Mouse (Mus musculus): ENCODE results near the gene Tmem40. TPM values are rescaled to one million over a fixed set of nuclear protein-coding genes. Genes with fewer than 3 reads are reported as not detected.

Gene Tmem40
- polyA plus RNA-seq, 1 experiment, result 0.37 TPM

- Histone ChIP-seq H3K4me2 (ENCODE audit: low read depth) (peak overlapping the region; percentile 85), H3K27me3 (ENCODE audit: control insufficient read depth, insufficient read depth, insufficient read length) (no peaks in the 10 kb centered on the region), H3K4me3 (peak overlapping the region; percentile 94), H3ac (ENCODE audit: control insufficient read depth, insufficient read length) (peak overlapping the region; percentile 22), H3K36me3 (ENCODE audit: control insufficient read depth, insufficient read depth) (peaks cover 16% of the 10 kb centered on the region), H3K79me2 (ENCODE audit: control insufficient read depth, insufficient read depth) (peaks cover 31% of the 10 kb centered on the region)
- no peak for TF ChIP-seq TCF3 (IDR thresholded peaks at IDR 0.05; ENCODE audit: insufficient read length, low read depth)
- TF ChIP-seq POLR2A (IDR thresholded peaks at IDR 0.05; ENCODE audit: insufficient read length, low read depth), result peak; percentile 49
- TF ChIP-seq USF1 (IDR thresholded peaks at IDR 0.05; ENCODE audit: low read depth), result no peak
- TF ChIP-seq SRF (IDR thresholded peaks at IDR 0.05; ENCODE audit: control insufficient read depth, insufficient read length, low read depth), result no peak
- TF ChIP-seq E2F4 (IDR thresholded peaks at IDR 0.05; ENCODE audit: insufficient read depth), result no peak
- TF ChIP-seq TCF12 (IDR thresholded peaks at IDR 0.05; ENCODE audit: insufficient read depth, poor library complexity, severe bottlenecking), result no peak
- peak; percentile 52 for TF ChIP-seq POLR2AphosphoS2 (IDR thresholded peaks at IDR 0.05; ENCODE audit: insufficient read length, low read depth)
- TF ChIP-seq MAX (IDR thresholded peaks at IDR 0.05; ENCODE audit: low read depth), result no peak
These were observed 45.4 kb upstream of the Tmem40 start for GRCm38 (mm10) chr6:115807464-115808195.

- H3K4me3 ChIP-seq, result no peak overlapping the region
- peaks cover 31% of the 10 kb centered on the region for H3K79me2 ChIP-seq (ENCODE audit: control insufficient read depth, insufficient read depth)
- H3K27me3 ChIP-seq (ENCODE audit: control insufficient read depth, insufficient read depth, insufficient read length), result no peaks in the 10 kb centered on the region
- no peak overlapping the region for H3K4me2 ChIP-seq (ENCODE audit: low read depth)
- H3ac ChIP-seq (ENCODE audit: control insufficient read depth, insufficient read length), result no peak overlapping the region
- H3K36me3 ChIP-seq (ENCODE audit: control insufficient read depth, insufficient read depth), result peaks cover 19% of the 10 kb centered on the region
- TF ChIP-seq USF1 (IDR thresholded peaks at IDR 0.05; ENCODE audit: low read depth), result no peak
- no peak for TF ChIP-seq E2F4 (IDR thresholded peaks at IDR 0.05; ENCODE audit: insufficient read depth)
- TF ChIP-seq REST (IDR thresholded peaks at IDR 0.05; ENCODE audit: insufficient read depth, insufficient read length), result no peak
- TF ChIP-seq CEBPB (IDR thresholded peaks at IDR 0.05; ENCODE audit: insufficient read depth, poor library complexity, severe bottlenecking), result no peak
- no peak for TF ChIP-seq TCF3 (IDR thresholded peaks at IDR 0.05; ENCODE audit: insufficient read length, low read depth)
- no peak for TF ChIP-seq POLR2AphosphoS2 (IDR thresholded peaks at IDR 0.05; ENCODE audit: insufficient read length, low read depth)
- TF ChIP-seq MYOD1 (IDR thresholded peaks at IDR 0.05; ENCODE audit: control insufficient read depth in 1 of 3, insufficient read length in 2 of 3, low read depth in 2 of 3), result no peak
- no peak for TF ChIP-seq MYOG (IDR thresholded peaks at IDR 0.05; ENCODE audit: control insufficient read depth in 1 of 3, insufficient read depth in 1 of 3, insufficient read length in 2 of 3, low read depth in 2 of 3)
- TF ChIP-seq MAX (IDR thresholded peaks at IDR 0.05; ENCODE audit: low read depth), result no peak
- TF ChIP-seq SRF (IDR thresholded peaks at IDR 0.05; ENCODE audit: control insufficient read depth, insufficient read length, low read depth), result no peak
- no peak for TF ChIP-seq POLR2A (IDR thresholded peaks at IDR 0.05; ENCODE audit: insufficient read length, low read depth)
- TF ChIP-seq TCF12 (IDR thresholded peaks at IDR 0.05; ENCODE audit: insufficient read depth, poor library complexity, severe bottlenecking), result no peak
These were observed 42.4 kb upstream of the Tmem40 start for GRCm38 (mm10) chr6:115804432-115805192.

GRCm38 (mm10) chr6:115803541-115804382 is 41.6 kb upstream of the Tmem40 start:
- Histone ChIP-seq H3K79me2 (ENCODE audit: control insufficient read depth, insufficient read depth) (peaks cover 31% of the 10 kb centered on the region), H3K4me2 (ENCODE audit: low read depth) (no peak overlapping the region), H3K27me3 (ENCODE audit: control insufficient read depth, insufficient read depth, insufficient read length) (no peaks in the 10 kb centered on the region), H3ac (ENCODE audit: control insufficient read depth, insufficient read length) (no peak overlapping the region), H3K4me3 (no peak overlapping the region), H3K36me3 (ENCODE audit: control insufficient read depth, insufficient read depth) (peaks cover 24% of the 10 kb centered on the region)
- no peak for TF ChIP-seq MYOD1 (IDR thresholded peaks at IDR 0.05; ENCODE audit: control insufficient read depth in 1 of 3, insufficient read length in 2 of 3, low read depth in 2 of 3)
- TF ChIP-seq POLR2A (IDR thresholded peaks at IDR 0.05; ENCODE audit: insufficient read length, low read depth), result no peak
- no peak for TF ChIP-seq TCF12 (IDR thresholded peaks at IDR 0.05; ENCODE audit: insufficient read depth, poor library complexity, severe bottlenecking)
- TF ChIP-seq CEBPB (IDR thresholded peaks at IDR 0.05; ENCODE audit: insufficient read depth, poor library complexity, severe bottlenecking), result no peak
- TF ChIP-seq POLR2AphosphoS2 (IDR thresholded peaks at IDR 0.05; ENCODE audit: insufficient read length, low read depth), result peak; percentile 73
- no peak for TF ChIP-seq MAX (IDR thresholded peaks at IDR 0.05; ENCODE audit: low read depth)
- TF ChIP-seq TCF3 (IDR thresholded peaks at IDR 0.05; ENCODE audit: insufficient read length, low read depth), result no peak

- Histone ChIP-seq H3K36me3 (ENCODE audit: control insufficient read depth, insufficient read depth) (peaks cover 25% of the 10 kb centered on the region), H3K4me2 (ENCODE audit: low read depth) (no peak overlapping the region), H3K4me3 (no peak overlapping the region), H3K27me3 (ENCODE audit: control insufficient read depth, insufficient read depth, insufficient read length) (no peaks in the 10 kb centered on the region), H3K79me2 (ENCODE audit: control insufficient read depth, insufficient read depth) (peaks cover 15% of the 10 kb centered on the region), H3ac (ENCODE audit: control insufficient read depth, insufficient read length) (no peak overlapping the region)
- TF ChIP-seq MYOG (IDR thresholded peaks at IDR 0.05; ENCODE audit: control insufficient read depth in 1 of 3, insufficient read depth in 1 of 3, insufficient read length in 2 of 3, low read depth in 2 of 3), result no peak
- no peak for TF ChIP-seq E2F4 (IDR thresholded peaks at IDR 0.05; ENCODE audit: insufficient read depth)
- peak; percentile 65 for TF ChIP-seq POLR2AphosphoS2 (IDR thresholded peaks at IDR 0.05; ENCODE audit: insufficient read length, low read depth)
- TF ChIP-seq POLR2A (IDR thresholded peaks at IDR 0.05; ENCODE audit: insufficient read length, low read depth), result peak; percentile 45
- no peak for TF ChIP-seq TCF12 (IDR thresholded peaks at IDR 0.05; ENCODE audit: insufficient read depth, poor library complexity, severe bottlenecking)
- no peak for TF ChIP-seq CEBPB (IDR thresholded peaks at IDR 0.05; ENCODE audit: insufficient read depth, poor library complexity, severe bottlenecking)
These were observed 39.6 kb upstream of the Tmem40 start for GRCm38 (mm10) chr6:115801811-115802210.
